Mouse (Mus musculus): ENCODE results near the gene 9630041A04Rik.

The 9630041A04Rik gene

DNA sequence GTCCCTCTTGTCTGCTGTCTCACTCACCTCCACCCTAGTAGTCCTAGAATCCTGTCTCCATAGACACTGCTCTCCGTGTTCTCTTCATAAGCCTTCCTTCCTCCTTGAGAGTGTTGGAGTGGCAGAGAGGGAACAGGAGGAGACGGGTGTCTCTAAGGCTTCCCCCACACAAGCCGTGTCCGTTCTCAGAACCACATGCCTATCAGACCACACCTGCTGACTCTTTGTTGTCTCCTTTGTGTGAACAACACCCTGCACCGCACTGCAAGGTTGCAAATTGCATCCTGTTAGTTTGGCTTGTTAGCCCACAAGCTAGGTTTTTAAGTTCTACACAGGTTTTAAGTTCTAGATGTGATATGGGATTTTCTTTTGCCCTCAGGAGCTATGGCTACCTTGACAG is 57.7 kb downstream of the 9630041A04Rik start:
- DNase-seq (ENCODE audit: low spot score): no peak

DNA sequence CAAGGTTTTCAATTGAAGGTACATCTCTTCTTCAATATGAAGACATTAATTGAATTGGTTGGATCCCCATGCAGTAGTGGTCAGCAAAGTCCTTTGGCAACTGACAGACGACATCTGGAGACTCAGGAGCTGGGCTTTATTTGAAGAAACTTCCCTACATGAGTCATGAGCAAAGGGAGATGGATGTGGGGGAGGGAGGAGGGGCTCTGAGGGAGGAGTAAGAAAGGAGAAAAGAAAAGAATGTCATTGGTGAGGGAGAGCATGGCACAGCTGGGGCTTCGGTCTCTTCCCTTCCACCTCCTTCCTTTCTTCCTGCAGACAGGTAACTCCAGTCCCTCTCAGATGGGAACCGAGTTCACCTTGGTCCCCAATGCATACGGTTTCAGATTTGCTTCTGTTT is 61.2 kb downstream of the 9630041A04Rik start:
- no peak for DNase-seq (ENCODE audit: low spot score)

DNA sequence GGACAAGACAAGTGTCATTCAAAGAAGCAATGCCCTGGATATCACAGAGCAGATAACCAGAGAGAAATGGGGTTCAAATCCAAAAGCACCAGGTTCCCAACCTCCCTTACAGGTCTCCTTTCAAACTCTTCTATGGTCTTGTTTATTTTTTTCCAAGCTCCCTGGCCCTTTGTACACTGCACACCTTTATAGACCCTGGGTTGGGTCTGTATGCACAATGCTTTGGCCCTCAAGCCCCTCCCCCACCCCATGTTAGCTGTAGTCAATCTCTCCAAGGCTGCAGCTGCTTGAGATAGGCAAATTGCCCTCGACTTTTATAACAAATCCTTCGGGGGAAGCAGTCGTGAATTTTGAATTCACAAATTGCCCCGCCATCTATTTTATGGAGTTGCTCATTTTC is 63.2 kb downstream of the 9630041A04Rik start:
- no peak for DNase-seq (ENCODE audit: low spot score)

DNA sequence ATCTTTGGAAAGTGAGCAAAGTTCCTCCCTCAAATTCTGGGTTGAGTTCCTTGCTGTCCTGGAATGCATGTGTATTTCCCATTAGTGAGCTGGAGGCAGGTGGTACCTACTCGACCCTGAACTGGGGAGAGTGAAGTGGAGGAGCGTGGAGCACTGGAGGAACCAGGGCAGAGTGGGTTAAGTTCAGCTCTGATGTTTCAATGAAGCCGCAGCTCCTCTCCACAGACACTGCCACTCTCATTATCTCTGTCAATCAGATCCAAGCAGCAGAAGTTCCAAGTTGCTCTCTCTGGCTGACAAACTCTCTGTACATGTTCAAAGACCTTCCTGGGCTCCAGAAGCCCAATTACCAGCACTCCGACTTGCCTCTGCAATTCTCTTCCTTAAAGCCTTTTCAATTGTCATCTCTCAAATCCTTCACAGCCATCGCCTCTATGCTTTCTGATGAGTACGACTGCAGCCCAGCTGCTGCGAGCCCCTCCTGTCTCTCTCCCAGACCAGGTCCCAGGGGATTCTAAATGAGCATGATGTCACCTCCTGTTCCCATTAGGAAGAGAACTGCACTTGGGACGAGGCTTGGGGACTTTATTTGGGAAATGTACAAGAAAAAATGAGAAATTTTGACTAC is 72.4 kb downstream of the 9630041A04Rik start:
- DNase-seq (ENCODE audit: low spot score): peak; percentile 70

DNA sequence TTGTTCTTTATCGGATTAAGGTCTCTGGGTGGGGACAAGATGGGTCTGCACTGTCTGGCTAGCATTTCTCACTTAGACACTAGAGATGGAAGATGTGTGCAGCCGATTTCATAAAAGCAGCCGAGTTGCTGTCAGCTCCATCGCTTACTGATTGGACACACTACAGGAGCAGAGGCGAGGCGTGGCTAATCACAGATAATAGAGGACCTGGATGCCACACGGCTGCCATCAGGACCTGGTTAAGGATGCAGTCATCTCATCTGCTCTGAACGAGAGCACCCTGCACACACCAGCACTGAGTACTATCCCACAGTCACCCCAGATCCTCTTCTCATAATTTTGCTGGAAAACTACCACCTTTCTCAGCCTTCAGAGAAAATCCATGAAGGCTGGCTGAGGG is 73.2 kb downstream of the 9630041A04Rik start:
- peak; percentile 32 for DNase-seq (ENCODE audit: low spot score)

DNA sequence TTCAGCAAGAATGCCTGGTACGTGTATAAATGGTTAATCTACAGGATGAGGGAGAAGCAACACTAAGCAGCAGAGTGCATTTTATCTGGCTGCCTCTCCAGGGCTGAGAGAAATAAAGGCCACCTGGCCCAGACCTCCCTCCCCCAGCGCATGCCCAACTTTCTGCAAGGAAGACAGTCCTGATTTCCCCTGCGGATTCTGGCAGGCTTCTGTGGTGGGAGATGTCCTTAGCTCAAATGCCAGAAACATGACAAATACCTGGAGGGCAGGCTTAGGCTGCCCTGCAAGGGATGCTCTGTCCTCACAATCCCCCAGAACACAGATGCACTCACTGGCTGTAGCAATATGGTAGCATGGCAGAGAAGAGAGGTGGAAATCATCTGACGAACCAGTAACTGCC is 76.4 kb downstream of the 9630041A04Rik start:
- no peak for DNase-seq (ENCODE audit: low spot score)

DNA sequence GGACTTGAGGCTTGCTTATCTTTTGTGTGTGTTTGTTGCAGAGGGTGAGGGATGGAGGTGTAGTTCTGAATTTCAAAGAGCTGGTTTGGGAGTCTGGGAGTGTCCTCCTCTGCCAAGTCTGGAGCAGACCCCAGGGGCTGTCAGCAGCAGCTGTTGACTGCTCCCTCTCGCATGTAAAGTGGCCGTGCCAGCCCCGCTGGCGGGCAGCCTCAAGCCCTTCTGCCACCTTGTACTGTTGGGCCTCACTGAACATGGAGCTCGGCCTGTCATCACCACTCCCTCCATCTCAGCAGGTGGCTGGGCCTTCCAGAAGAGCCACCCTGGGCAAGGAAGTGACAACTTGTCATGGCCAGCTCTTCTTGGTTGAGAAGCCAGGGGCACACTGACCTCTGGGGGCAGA is 77.4 kb downstream of the 9630041A04Rik start:
- no peak for DNase-seq (ENCODE audit: low spot score)

DNA sequence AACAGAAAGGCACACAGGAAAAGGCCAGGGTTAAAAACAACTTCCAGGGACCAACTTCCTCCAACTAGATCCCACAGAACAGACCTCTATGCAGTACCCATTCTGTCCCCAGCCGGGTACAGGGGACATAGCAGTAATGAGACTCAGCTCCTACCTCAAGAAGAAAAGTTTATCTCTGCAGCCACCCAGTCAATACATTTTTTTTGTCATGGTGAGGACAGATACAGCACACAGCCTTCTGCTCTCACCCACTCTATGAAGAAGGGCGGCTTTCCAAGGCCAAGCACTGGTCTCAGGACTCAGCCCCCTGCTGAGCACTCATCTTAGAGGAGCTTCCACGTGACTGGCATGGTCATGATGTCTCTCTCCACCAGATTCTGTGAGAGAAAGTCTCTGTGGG is 78.5 kb downstream of the 9630041A04Rik start:
- DNase-seq (ENCODE audit: low spot score): no peak

DNA sequence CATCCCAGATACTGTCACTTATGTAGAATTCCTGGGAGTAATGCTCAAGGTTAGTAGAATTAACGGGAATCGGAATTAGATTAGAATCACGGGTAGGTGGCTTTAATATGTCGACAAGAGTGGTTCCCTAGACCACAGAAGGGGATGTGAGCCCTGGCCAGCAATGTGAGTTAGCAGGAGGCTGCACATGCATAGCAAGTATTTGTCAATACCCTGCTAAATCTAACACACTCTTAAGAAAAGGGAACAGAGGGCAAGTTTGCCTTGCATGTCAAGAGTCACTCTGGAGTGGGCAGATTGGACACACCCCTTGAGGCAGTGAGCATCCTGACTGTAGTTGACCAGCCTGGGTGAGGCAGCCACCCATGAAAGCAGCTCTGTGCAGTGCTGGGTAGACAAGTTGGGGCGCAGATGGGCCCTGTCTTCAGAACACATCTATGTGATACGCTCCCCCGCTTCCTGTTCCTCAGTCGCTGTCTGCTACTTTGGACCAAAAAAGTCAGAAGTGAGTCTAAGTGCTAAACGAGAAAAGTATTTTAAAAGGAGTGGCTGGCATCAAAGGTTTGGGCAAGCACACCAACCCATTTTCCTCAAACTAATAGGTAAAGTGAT is 80.5 kb downstream of the 9630041A04Rik start:
- no peak for DNase-seq (ENCODE audit: low spot score)

DNA sequence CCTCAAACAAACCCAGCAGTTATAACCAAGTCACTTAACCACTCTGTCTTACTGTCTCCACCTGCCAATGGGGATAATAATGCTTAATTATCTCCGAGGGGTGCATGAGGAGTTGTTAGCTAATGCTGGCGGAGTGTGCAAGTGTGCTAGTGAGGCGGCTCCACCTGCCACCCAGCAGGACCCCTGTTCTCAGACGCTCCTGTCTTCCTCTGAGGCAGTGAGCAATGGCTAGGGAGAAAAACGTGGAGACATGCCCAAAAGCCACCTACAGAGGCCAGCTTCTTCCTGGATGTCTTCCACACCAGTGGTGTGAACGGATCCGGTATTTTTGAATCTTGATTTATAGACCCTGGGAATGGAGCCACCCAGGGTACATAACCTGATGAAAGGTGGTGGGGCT is 83.7 kb downstream of the 9630041A04Rik start:
- no peak for DNase-seq (ENCODE audit: low spot score)

DNA sequence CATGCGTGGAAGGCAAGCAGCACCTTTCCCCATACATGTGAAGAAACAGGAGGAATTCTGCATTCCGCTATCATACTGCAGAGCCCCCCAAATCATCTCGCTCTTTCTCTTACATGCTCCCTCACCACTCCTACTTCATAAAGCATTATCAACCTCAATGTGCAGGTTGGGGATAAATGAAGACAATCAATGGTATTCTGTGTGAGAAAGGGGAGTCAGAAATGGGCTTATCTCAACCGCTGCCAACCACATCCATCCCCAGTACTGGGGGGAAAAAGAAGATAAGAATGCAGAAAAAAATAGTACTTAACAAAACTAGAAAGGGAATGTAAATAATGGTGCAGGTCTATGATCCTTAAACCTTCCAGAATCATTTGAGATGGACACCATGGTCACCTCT is 84.2 kb downstream of the 9630041A04Rik start:
- DNase-seq (ENCODE audit: low spot score): no peak

DNA sequence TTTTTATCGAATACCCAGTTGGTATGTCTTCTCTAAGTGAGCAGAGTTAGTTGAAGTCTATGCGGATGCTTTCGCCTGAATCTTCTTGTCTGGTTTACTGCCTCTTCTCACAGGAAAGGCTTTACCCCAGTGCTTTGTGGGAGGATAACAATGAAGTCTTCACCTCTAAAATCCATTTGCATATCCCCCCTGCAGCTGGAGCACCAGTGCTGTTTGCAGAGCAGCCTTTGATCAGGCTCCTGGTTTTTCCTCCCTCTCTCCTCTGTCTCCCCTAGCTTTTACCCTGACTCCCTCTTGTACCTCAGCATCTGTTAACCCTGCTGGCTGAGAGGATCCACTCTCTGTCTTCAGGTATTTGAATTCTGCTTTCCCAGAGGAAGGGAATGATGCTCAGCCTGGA is 88.5 kb downstream of the 9630041A04Rik start:
- no peak for DNase-seq (ENCODE audit: low spot score)

DNA sequence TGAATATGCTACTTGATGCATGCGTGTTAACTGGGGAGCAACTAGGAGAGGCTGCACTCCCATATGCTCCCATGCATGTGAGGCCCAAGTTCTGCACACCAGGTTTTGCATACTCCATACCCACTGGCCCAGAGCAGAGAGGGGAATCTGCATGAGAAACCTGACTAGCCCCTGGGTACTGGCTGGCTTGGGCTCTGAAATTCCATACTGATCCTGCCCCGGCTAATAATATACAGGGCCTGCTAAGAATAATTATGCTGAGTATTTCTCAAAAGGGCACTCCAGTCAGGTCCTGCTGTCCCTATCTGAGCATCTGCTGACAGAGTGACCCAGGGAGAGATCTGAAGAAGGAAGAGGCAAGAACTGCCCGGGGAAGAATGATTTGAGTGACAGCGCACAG is 92.9 kb downstream of the 9630041A04Rik start:
- DNase-seq (ENCODE audit: low spot score): no peak

DNA sequence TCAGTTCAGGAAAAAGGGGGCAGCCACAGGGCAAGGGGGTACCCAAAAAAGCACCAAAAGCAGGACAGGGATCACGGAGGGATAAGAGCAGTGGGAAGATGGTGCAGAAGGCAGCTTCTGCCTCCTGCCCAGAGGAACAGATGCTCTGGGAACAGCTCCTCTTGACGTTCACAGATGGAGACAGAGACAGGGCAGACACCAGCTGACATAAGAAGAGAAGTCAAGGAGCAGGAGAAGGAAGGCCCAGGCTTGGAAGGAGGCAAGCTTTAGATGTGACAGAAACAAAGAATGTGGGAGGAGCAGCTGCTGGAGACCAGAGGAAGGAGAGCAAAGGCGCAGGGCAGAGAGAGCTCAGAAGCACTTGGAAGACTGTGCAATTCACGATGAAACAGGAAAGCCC is 94.6 kb downstream of the 9630041A04Rik start:
- DNase-seq (ENCODE audit: low spot score): no peak

DNA sequence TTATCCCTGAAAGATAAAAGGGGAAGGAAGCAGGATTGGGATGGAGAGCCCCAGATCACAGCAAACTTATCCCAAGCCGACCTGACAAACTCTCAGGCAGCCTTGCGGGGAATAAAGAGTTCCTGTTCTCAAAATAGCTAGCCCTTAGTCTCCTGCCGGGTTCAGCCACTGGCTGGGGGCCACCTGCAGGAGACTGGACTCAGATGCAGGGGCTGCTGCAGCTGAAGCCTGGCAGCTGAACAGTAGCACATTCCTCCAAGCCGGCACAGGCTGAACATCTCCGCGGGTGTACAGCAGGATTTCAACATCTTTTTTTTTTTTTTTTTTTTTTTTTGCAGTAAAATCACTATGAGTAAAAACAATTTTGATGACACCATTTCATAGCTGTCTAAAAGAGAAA is 110.2 kb downstream of the 9630041A04Rik start:
- DNase-seq (ENCODE audit: low spot score): no peak

DNA sequence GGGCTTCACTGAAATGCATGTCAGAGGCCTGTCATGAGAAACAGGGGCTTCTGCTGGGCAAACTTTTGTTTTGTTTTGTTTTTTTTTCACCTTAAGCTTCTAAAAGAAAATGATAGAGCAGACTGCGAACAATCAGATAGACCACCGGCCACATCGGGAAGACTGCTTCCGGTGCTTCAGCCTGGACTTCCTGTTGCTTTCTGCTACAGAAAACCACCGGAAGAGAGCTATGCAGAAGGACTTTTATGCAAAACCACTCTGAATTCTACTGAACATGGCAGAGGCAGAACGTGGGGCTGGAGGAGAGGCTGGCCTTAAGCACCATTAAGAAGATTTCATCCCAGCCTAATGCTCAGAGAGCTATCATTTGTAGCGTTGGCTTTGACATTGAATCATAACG is 110.7 kb downstream of the 9630041A04Rik start:
- no peak for DNase-seq (ENCODE audit: low spot score)

DNA sequence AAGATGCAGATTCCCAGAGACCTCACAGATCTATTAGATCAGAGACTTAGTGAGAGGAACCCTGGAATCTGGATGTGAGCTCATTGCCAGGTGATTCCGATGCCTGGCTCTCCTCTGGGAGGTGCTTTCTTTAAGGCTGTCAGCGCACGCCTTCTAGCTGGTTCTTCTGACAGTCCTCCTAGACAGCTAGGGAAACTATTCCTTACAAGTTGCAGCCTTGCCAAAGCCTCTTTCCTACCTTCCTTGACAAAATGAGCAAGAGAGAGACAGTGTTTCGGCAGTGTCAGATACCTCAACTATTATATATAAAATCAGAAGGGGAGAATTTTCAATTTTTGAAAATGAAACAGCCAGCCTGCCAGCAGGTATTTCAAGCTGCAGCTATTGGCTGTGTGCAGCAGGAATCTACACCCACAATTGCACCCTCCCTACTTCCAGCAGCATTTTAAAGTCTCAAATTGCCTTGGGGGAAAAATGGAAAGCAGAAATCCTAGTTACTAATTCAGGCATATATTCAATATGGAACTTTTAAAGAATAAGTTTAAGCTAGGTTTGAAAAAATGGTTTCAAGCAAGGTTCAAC is 115.3 kb downstream of the 9630041A04Rik start:
- no peak for DNase-seq (ENCODE audit: low spot score)

DNA sequence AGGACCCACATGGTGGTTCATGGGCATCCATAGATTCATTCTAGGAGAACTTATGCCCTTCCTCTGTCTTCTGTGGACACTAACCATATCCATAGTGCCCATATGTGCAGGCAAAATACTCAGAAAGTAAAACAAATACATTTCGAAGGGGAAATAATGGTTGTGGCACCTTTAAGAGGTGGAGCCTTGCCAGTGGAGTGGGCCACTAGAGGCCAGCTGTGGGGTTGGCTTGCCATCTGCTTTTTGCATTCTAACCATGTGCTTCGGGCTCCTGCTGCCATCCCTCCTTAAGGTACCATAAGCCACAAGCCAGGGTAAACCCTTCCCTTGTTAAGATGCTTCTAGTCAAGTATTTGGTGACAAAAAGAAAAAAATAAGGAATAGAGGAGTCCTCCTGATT is 119.5 kb downstream of the 9630041A04Rik start:
- DNase-seq (ENCODE audit: low spot score): no peak

DNA sequence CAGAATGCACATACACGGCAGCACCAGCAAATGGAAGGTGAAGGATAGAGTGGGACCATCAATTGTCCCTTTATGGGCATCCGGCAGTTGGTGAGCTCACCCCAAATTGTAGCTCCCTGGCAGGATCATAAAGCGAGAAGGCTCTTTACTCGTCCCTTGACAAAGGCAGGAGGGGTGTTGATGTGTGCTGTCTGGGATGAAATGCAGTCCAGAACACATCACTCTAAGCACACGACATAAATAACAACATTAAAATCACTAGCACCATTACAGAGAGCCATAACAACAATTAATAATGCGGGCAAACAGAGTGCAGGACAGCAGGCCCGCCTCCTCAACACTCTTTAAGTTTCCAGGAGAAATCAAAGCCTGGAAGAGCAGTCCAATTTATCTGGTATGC is 120.7 kb downstream of the 9630041A04Rik start:
- no peak for DNase-seq (ENCODE audit: low spot score)

DNA sequence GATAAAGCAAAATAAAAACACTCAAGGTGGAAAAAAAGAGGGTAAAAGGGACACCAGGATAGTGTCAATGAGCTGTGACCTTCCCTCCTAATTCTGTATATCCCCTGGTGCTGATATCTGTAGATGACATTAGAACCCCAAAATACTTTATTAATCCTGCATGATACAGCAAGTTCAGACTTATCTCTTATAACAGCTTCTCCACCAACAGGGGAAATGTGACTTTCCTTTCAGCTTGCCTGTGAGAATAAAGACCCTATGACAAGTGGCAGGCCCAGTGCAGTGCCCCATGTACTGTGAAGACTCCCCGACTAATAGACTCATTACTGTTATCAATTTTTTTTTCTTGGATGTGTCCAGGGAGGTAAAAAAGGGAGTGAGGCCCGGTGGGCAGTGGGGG is 125.3 kb downstream of the 9630041A04Rik start:
- DNase-seq (ENCODE audit: low spot score): no peak

DNA sequence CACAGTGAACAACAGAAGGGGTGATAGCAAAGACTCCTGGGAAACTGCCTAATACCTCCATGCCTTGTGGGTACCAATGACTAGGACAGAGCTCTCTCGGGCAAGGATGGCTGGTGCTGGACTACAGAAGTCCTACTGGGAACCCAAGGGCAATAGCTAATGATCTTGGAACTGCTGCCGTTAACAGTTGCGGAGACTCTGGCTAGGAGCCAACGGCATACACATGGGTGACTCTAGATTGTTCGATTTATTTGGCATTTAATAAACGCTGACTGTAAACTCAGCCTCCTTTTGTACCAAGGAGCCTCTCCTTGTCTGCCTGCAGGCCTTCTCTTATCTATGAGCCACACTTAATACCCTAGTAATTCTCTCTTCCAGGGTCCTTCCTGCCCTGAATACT is 128.4 kb downstream of the 9630041A04Rik start:
- DNase-seq (ENCODE audit: low spot score): no peak

DNA sequence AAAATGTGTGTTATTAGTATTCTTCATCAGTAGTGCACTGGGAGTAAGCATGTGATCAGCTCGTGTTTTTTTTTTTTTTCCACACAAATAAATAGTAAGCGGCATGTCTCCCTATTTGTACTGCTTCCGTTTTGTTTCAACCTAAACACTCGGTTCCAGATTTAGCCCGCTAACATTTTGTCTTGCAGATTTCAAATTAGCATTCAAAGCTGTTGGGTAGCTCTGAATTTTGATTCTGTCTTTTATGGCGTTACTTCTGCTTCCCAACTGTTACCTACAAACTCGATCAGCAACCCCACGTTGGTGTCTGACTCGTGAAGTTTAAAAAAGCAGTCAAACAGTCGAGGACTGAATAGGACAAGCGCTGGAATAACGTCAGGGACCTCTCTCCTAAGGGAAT is 129.2 kb downstream of the 9630041A04Rik start:
- DNase-seq (ENCODE audit: low spot score): no peak

Data from retina, embryonic 14.5 days (tissue).